Mouse (Mus musculus): ENCODE measurements at regions not wholly inside any gene's neighbourhood (a gene's known extent, or its start where the extent isn't known, plus 50 kb on each side); places are given as distances from the start of the nearest gene placed in this dataset.
A peak's percentile ranks its signal among the peaks of the same experiment; 100 is the strongest.

- ATAC-seq (ENCODE audit: low FRiP score) (no peak), DNase-seq (ENCODE audit: low spot score) (no peak)
- no peak overlapping the region for H3K9ac ChIP-seq (ENCODE audit: low read depth, low read length)
- no peaks in the 10 kb centered on the region for H3K9me3 ChIP-seq (ENCODE audit: control insufficient read depth, low read length)
- H3K4me3 ChIP-seq (ENCODE audit: low read depth, low read length), result no peak overlapping the region
- H3K4me1 ChIP-seq (replicated peaks; ENCODE audit: control insufficient read depth, insufficient read depth, low read length), result no peaks in the 10 kb centered on the region
- no peaks in the 10 kb centered on the region for H3K27me3 ChIP-seq (ENCODE audit: control insufficient read depth, insufficient read depth, low read length)
- no peak overlapping the region for H3K4me2 ChIP-seq (replicated peaks; ENCODE audit: low read depth, low read length)
- no peaks in the 10 kb centered on the region for H3K36me3 ChIP-seq (ENCODE audit: control insufficient read depth, insufficient read depth, low read length)
- H3K27ac ChIP-seq (ENCODE audit: low read depth, low read length), result no peak overlapping the region
- WGBS, result 92% methylated on average over 1 of the region's 1 CpGs
These were observed 459.4 kb downstream of the Pros1 start for GRCm38 (mm10) chr16:63313544-63313943.

- Histone ChIP-seq H3K36me3 (ENCODE audit: control insufficient read depth, insufficient read depth, low read length) (no peaks in the 10 kb centered on the region), H3K4me2 (replicated peaks; ENCODE audit: low read depth, low read length) (no peak overlapping the region), H3K9ac (ENCODE audit: low read depth, low read length) (no peak overlapping the region), H3K4me3 (ENCODE audit: low read depth, low read length) (no peak overlapping the region), H3K4me1 (replicated peaks; ENCODE audit: control insufficient read depth, insufficient read depth, low read length) (no peaks in the 10 kb centered on the region), H3K9me3 (ENCODE audit: control insufficient read depth, low read length) (no peaks in the 10 kb centered on the region), H3K27ac (ENCODE audit: low read depth, low read length) (no peak overlapping the region), H3K27me3 (ENCODE audit: control insufficient read depth, insufficient read depth, low read length) (no peaks in the 10 kb centered on the region)
- 64% methylated on average over 5 of the region's 5 CpGs for WGBS
- DNase-seq (ENCODE audit: low spot score), result no peak
- ATAC-seq (ENCODE audit: low FRiP score), result no peak
These were observed 465.5 kb downstream of the Pros1 start for GRCm38 (mm10) chr16:63319602-63320001.

DNA sequence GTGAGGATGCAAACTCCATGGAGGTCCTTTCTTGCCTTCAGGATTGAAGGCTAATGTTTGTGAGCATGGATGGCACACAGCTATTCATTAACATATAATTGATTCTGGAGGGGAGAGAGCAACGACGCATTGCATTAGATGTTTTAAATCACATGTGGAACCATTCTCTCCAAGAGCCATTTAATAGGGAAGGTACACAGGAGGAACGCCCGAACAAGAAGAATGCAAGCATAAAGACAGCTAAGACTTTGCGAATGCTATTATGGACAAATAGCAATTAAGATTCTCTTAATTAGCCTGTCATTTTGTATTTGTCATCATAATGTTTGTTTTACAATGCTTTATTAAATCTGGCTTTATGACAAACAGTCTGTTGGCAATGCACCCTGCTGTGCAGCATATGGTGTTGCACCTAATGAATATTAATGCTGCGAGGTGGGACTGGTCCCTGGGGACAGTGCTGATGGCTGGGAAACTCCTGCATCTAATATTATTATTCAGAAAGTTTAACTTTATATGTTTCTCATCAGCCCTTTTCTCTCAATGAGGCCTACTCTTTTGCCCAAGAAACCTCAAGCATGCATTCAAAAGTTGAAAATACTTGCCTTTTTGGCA, 497.5 kb downstream of the Pros1 start:
- Histone ChIP-seq H3K9me3 (ENCODE audit: control insufficient read depth, low read length) (no peaks in the 10 kb centered on the region), H3K4me2 (replicated peaks; ENCODE audit: low read depth, low read length) (no peak overlapping the region), H3K9ac (ENCODE audit: low read depth, low read length) (no peak overlapping the region), H3K4me3 (ENCODE audit: low read depth, low read length) (no peak overlapping the region), H3K27ac (ENCODE audit: low read depth, low read length) (no peak overlapping the region), H3K36me3 (ENCODE audit: control insufficient read depth, insufficient read depth, low read length) (no peaks in the 10 kb centered on the region), H3K4me1 (replicated peaks; ENCODE audit: control insufficient read depth, insufficient read depth, low read length) (no peaks in the 10 kb centered on the region), H3K27me3 (ENCODE audit: control insufficient read depth, insufficient read depth, low read length) (no peaks in the 10 kb centered on the region)
- ATAC-seq (ENCODE audit: low FRiP score) (peak; percentile 47; the same call in 1 of the 2 replicates), DNase-seq (ENCODE audit: low spot score) (peak; percentile 27)
- WGBS, result 76% methylated on average over 6 of the region's 6 CpGs

- DNase-seq (ENCODE audit: low spot score) (no peak), ATAC-seq (ENCODE audit: low FRiP score) (no peak)
- no peak overlapping the region for H3K4me3 ChIP-seq (ENCODE audit: low read depth, low read length)
- H3K9me3 ChIP-seq (ENCODE audit: control insufficient read depth, low read length), result no peaks in the 10 kb centered on the region
- H3K9ac ChIP-seq (ENCODE audit: low read depth, low read length), result no peak overlapping the region
- 86% methylated on average over 5 of the region's 5 CpGs for WGBS
- H3K27me3 ChIP-seq (ENCODE audit: control insufficient read depth, insufficient read depth, low read length), result no peaks in the 10 kb centered on the region
- H3K27ac ChIP-seq (ENCODE audit: low read depth, low read length), result no peak overlapping the region
- no peak overlapping the region for H3K4me2 ChIP-seq (replicated peaks; ENCODE audit: low read depth, low read length)
- H3K4me1 ChIP-seq (replicated peaks; ENCODE audit: control insufficient read depth, insufficient read depth, low read length), result no peaks in the 10 kb centered on the region
- no peaks in the 10 kb centered on the region for H3K36me3 ChIP-seq (ENCODE audit: control insufficient read depth, insufficient read depth, low read length)
These were observed 494.1 kb downstream of the Epha3 start for GRCm38 (mm10) chr16:63369868-63370267.

GRCm38 (mm10) chr16:63371275-63371674, 492.7 kb downstream of the Epha3 start:
- no peaks in the 10 kb centered on the region for H3K9me3 ChIP-seq (ENCODE audit: control insufficient read depth, low read length)
- H3K4me3 ChIP-seq (ENCODE audit: low read depth, low read length), result no peak overlapping the region
- H3K4me1 ChIP-seq (replicated peaks; ENCODE audit: control insufficient read depth, insufficient read depth, low read length), result no peaks in the 10 kb centered on the region
- no peak overlapping the region for H3K9ac ChIP-seq (ENCODE audit: low read depth, low read length)
- H3K27me3 ChIP-seq (ENCODE audit: control insufficient read depth, insufficient read depth, low read length), result no peaks in the 10 kb centered on the region
- WGBS, result 47% methylated on average over 5 of the region's 5 CpGs
- no peak for DNase-seq (ENCODE audit: low spot score)
- H3K4me2 ChIP-seq (replicated peaks; ENCODE audit: low read depth, low read length), result no peak overlapping the region
- H3K27ac ChIP-seq (ENCODE audit: low read depth, low read length), result no peak overlapping the region
- ATAC-seq (ENCODE audit: low FRiP score), result no peak
- no peaks in the 10 kb centered on the region for H3K36me3 ChIP-seq (ENCODE audit: control insufficient read depth, insufficient read depth, low read length)

- no peak for ATAC-seq (ENCODE audit: low FRiP score)
- Histone ChIP-seq H3K4me3 (ENCODE audit: low read depth, low read length) (no peak overlapping the region), H3K27me3 (ENCODE audit: control insufficient read depth, insufficient read depth, low read length) (no peaks in the 10 kb centered on the region), H3K4me1 (replicated peaks; ENCODE audit: control insufficient read depth, insufficient read depth, low read length) (no peaks in the 10 kb centered on the region), H3K36me3 (ENCODE audit: control insufficient read depth, insufficient read depth, low read length) (no peaks in the 10 kb centered on the region), H3K9me3 (ENCODE audit: control insufficient read depth, low read length) (no peaks in the 10 kb centered on the region), H3K9ac (ENCODE audit: low read depth, low read length) (no peak overlapping the region), H3K4me2 (replicated peaks; ENCODE audit: low read depth, low read length) (no peak overlapping the region), H3K27ac (ENCODE audit: low read depth, low read length) (no peak overlapping the region)
- DNase-seq (ENCODE audit: low spot score), result no peak
- WGBS, result 76% methylated on average over 1 of the region's 1 CpGs
These were observed 459.0 kb downstream of the Epha3 start for GRCm38 (mm10) chr16:63404976-63405375.

- no peak overlapping the region for H3K4me3 ChIP-seq (ENCODE audit: low read depth, low read length)
- no peak for DNase-seq (ENCODE audit: low spot score)
- ATAC-seq (ENCODE audit: low FRiP score), result no peak
- H3K27me3 ChIP-seq (ENCODE audit: control insufficient read depth, insufficient read depth, low read length), result no peaks in the 10 kb centered on the region
- H3K36me3 ChIP-seq (ENCODE audit: control insufficient read depth, insufficient read depth, low read length), result no peaks in the 10 kb centered on the region
- H3K4me1 ChIP-seq (replicated peaks; ENCODE audit: control insufficient read depth, insufficient read depth, low read length), result no peaks in the 10 kb centered on the region
- H3K9me3 ChIP-seq (ENCODE audit: control insufficient read depth, low read length), result no peaks in the 10 kb centered on the region
- 94% methylated on average over 1 of the region's 1 CpGs for WGBS
- H3K4me2 ChIP-seq (replicated peaks; ENCODE audit: low read depth, low read length), result no peak overlapping the region
- H3K9ac ChIP-seq (ENCODE audit: low read depth, low read length), result no peak overlapping the region
- H3K27ac ChIP-seq (ENCODE audit: low read depth, low read length), result no peak overlapping the region
These were observed 451.3 kb downstream of the Epha3 start for GRCm38 (mm10) chr16:63412656-63413055.

GRCm38 (mm10) chr16:63452301-63452700, 411.7 kb downstream of the Epha3 start:
- no peaks in the 10 kb centered on the region for H3K9me3 ChIP-seq (ENCODE audit: control insufficient read depth, low read length)
- DNase-seq (ENCODE audit: low spot score), result no peak
- WGBS, result 65% methylated on average over 4 of the region's 4 CpGs
- no peak overlapping the region for H3K27ac ChIP-seq (ENCODE audit: low read depth, low read length)
- ATAC-seq (ENCODE audit: low FRiP score), result no peak
- H3K4me2 ChIP-seq (replicated peaks; ENCODE audit: low read depth, low read length), result no peak overlapping the region
- H3K4me3 ChIP-seq (ENCODE audit: low read depth, low read length), result no peak overlapping the region
- H3K4me1 ChIP-seq (replicated peaks; ENCODE audit: control insufficient read depth, insufficient read depth, low read length), result no peaks in the 10 kb centered on the region
- H3K36me3 ChIP-seq (ENCODE audit: control insufficient read depth, insufficient read depth, low read length), result no peaks in the 10 kb centered on the region
- no peak overlapping the region for H3K9ac ChIP-seq (ENCODE audit: low read depth, low read length)
- H3K27me3 ChIP-seq (ENCODE audit: control insufficient read depth, insufficient read depth, low read length), result no peaks in the 10 kb centered on the region

DNA sequence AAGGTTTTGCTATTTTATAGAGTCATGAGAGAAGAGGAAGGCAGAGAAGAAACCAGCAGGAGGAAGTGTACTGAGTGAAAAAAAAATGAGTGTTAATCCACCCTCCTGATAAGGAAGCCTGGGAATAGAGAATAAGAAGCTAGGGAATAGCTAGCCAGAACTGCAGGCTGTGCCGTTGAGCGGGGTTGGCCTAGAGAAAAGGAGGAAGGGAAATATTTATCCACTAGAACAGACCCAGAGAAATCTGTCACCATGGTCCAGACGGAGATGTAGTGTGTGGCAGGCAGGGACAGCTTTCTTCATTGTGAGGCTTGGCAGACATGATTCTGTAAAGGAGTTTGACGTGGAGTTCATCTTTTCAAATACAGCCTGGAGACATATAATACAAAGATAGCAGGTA, 397.4 kb downstream of the Epha3 start:
- Histone ChIP-seq H3K9ac (ENCODE audit: low read depth, low read length) (no peak overlapping the region), H3K9me3 (ENCODE audit: control insufficient read depth, low read length) (no peaks in the 10 kb centered on the region), H3K4me2 (replicated peaks; ENCODE audit: low read depth, low read length) (no peak overlapping the region), H3K36me3 (ENCODE audit: control insufficient read depth, insufficient read depth, low read length) (no peaks in the 10 kb centered on the region), H3K27ac (ENCODE audit: low read depth, low read length) (no peak overlapping the region), H3K27me3 (ENCODE audit: control insufficient read depth, insufficient read depth, low read length) (no peaks in the 10 kb centered on the region), H3K4me1 (replicated peaks; ENCODE audit: control insufficient read depth, insufficient read depth, low read length) (no peaks in the 10 kb centered on the region), H3K4me3 (ENCODE audit: low read depth, low read length) (no peak overlapping the region)
- DNase-seq (ENCODE audit: low spot score) (no peak), ATAC-seq (ENCODE audit: low FRiP score) (no peak)
- 77% methylated on average over 4 of the region's 4 CpGs for WGBS

Data from hindbrain, embryonic 11.5 days (tissue).